Mouse (Mus musculus): ENCODE measurements at regions not wholly inside any gene's neighbourhood (a gene's known extent, or its start where the extent isn't known, plus 50 kb on each side); places are given as distances from the start of the nearest gene placed in this dataset.

DNA sequence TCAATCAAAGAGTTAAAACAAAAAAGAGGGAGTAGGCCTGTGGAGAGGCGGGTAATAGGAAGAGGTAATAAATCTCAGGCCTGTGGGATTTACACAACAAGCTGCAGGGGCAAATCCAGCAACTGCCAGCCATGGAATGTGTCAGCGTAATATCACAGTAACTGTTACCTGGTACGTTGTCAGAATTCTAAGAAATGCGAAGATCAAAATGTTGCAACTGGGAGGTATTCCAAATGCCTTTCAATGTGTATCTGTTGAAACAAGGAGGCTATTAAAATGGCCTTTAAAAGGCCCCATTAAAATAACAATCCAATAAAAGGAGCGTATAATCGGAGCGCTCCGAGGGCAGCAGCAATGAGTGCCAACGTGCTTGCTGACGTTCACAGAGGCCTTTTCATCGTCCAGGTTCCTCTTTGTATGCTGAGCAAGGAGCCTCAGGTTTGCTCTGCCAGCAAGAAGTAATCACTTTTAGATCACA is 205.7 kb upstream of the Hhip start:
- DNase-seq (ENCODE audit: low spot score in 2 of 2), result no peak

DNA sequence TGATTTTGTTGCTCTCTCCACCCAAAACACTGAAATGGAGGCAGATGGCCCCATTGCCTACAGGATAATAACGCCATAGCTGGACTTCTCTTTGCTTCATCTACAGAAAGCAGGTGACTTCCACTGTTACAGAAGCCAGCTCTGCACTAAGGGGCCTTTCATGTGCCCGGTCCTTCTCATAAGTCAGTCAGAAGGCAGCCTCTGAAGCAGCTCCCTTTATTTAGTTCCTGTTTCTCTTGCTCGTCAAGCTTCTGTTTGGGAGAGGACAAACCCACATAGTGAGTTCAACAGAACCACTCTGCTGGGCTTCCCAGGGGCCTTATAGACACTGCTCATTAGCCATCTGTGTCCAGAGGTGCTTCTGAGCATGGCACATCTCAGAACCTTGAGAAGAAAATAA is 205.1 kb upstream of the Hhip start:
- DNase-seq (ENCODE audit: low spot score in 2 of 2), result no peak

DNA sequence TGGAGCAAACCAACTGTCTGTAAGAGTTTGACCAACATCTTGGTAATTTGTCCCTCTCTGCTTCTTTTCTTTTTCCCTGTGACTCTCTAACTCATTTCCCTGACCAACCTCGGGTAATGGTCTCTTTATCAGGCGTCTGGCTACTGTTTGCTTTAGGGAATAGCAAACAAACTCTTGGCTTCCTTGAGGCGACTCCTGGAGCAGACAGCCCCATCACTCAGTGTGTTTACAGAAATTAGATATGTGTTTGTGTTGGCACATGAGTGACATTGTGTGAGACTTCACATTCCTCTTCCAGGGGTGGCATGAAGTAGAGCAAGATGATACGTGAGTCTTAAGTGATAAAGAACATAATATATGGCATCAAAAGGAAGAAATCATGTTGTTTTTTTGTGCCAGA is 195.7 kb upstream of the Hhip start:
- DNase-seq (ENCODE audit: low spot score in 2 of 2), result no peak

DNA sequence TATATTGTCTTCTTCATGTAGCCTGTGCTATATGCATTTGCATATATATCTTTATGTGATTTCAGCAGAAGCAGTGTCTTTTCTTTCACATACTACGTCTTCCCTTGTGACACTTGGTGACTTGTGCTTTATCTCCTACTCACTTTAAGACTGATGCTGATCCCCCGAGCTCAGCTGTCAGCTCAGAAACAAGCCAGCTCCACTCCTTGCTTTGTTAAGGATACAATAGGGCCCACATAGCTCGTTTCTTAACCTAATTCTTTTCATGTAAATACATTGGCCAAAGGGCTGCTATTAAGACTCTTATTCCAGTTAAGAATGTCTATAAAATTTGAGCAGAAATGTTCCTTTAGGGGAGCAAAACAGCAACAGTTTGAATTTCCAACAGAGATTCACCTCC is 193.8 kb upstream of the Hhip start:
- no peak for DNase-seq (ENCODE audit: low spot score in 2 of 2)

DNA sequence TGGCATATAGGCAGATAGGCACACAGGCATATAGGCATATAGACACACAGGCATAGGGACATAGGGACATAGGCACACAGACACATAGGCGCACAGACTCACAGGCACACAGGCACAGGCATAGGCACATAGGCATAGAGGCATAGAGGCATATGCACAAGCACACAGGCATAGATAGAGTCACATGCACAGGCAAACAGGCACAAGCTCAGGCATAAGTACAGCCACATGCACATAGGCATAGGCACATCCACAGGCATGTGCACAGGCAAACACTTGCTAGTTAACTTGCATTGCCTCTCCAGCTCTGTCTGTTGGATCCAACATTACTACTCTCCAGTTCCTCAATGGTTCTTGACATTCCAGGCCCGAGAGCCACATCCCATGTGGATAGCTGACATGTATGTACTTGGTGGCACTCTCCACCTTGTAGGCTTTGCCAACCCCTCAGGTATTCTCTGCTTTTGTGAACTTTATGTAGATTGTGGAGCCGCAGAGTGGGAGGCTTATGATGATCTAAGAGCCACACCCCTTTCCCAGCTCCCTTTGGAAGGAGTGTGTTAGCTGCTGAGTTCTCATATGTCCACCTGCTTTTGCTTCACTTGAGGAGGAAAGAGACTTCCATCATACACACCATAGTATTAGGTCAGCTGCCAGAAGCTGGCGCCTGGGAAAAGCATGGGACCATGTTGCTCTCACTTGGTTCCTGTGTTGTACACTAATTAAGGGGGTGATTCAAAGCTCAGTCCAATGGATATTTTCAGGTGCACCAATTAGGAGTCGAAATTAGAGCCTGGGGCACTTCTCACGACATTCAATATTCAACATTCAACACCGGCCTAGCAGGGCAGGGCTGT is 192.7 kb upstream of the Hhip start:
- no peak for DNase-seq (ENCODE audit: low spot score in 2 of 2)

DNA sequence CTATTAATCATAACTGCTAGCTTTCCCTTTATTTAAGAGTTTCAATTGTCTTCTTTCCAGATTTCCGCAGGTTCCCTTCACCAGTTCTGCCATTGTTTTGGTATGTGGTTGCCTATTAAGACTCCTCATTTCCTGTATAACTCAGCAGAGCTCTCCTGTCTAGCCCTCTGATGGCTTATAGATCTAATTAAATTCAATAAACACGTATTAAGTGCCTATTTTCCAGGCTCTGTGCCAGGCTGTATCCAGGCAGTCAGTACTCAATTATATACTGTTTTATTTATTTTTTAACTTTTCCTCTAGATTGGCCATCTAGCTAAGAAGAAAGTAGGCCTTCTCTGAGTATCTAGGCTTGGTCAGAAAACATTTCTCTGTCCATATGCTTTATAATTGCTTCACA is 192.0 kb upstream of the Hhip start:
- DNase-seq (ENCODE audit: low spot score in 2 of 2), result no peak

DNA sequence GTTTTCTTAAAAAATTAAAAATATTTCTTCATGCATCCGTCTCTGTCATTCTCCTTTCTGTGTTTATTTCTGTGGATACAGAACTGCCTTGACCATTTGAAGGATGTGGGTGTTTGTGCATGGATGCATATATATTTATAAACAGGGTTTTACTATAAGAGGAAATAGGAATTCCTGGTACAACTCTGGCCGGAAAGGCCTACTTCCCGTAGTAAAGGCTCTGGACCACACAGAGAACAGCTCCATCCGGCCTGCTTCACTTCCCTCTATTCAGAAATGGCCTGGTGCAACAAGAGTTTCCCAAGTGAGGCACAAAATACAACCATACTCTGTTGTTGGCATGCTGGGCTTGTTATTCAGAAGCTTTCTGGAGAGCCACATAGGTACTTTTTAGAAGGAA is 182.1 kb upstream of the Hhip start:
- no peak for DNase-seq (ENCODE audit: low spot score in 2 of 2)

DNA sequence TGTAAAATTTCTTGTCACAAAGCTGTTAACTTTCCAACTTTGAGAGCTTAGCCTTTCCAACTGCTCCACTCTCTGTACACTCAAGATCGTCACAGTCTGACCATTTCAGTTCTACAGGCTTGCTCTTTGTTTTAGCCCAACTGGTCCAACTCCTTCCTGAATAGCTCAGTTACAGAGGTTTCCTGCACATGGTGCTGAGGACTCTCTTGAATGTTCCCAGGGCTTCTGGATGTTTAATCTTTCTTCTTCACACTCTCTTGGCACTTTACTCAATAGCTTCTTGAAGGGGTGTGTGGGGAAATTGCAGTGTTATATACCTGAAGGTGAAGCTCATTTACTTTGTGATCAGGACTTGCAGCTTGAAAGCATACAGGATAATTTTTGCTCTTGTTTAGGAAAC is 152.6 kb upstream of the Hhip start:
- no peak for DNase-seq (ENCODE audit: low spot score in 2 of 2)

DNA sequence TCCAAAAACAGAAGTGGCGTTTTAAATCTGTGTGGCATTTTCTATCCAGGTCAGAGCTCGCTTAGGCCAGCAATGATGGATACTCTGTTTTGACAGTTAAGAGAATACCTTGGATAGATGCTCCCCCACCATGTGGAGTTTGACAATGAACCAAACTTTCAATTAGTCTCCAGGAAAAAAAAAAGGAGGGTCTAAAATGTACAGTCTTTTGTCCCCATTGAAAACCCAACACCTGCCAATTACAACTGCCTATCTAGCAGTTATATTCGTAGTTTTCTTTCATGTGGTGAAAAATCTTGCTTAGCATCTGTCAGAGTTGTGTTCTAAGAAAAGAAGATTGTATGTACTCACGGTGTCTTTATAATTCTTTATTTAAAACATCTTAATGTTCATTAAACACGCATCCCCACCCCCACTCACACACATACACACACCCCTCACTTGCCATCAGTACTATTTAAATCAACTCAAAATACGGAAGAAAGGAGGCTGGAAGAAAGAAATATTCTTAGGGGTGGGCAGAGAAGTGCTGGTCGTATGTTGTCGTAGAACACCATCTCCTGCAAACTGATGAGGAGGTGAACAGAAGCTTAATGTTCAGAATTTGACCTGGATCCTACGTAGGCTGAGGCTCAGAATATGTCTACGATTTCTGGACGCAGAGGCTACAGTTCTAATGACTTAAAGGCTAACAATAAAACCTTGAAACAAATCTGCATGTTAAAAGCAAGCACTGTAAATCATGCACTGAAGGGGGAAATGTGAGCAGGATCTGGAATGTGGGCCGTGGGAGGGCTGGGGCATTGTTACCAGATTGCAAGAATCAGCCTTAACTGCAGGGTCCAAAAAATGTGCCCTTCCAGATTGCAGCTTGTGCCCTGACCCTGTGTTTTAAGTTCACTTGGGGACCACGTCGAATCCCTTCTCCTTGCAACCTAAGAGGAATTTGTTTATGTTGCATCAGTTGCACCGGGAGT is 147.2 kb upstream of the Hhip start:
- no peak for DNase-seq (ENCODE audit: low spot score in 2 of 2)

DNA sequence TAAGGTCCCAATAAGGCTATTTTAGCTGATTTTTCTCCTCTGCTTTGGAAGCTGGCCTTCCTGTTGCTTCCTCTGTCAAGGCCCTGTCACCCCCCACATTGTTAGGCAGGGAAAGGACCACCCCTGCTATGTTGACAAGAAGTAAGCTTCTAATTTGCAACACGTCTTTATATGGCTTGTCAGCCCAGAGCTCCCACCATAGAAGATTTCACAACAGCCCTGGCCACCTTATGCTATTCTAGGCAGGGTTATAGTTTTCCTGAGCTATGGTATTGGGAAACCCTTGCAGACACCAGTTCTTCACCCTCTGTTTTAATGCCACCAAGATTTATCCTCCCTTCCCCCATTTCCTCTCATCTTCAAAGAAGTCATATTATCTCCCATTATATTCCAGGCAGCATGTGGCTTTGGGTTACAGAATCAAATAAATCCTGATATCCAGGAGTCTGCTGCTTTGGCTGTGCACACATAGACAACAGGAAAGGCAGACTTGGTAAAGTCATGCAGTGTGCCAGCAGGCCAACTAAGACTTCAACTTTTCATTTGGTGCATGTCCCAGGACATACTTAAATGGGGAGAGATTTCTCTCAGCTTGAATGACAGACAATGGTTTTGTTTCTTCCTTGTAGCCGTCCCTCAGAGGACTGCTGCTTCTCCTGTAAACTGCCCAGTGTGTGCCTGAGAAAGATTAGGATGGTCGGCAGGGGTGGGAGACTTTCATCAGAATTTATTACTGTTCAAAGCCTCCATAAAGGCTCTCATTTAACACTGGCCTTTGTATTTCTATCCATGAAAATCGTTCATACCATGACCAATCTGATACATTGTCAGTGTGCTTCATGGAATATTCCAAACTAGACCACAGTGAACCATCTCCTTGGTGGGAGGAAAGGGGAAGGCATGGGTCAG is 146.2 kb upstream of the Hhip start:
- DNase-seq (ENCODE audit: low spot score in 2 of 2), result no peak

DNA sequence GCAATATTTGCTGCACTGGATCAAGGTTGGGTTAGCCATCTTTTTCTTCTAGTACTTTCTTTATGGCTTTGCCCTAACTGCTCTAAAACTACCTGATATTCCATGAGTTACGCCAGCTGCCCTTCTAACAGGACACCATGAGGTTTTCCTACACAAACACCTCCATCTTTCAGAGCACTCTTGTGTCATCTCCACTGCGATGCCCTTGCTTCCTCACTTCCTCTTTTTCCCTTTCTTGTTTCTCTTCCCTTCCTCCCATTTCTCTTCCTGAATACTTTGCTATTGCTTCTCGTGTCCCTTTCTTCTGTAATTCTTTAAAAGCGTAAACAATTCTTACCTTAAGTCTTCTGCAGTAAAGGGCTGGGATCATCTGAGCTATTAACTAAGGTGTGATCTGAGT is 139.9 kb upstream of the Hhip start:
- no peak for DNase-seq (ENCODE audit: low spot score in 2 of 2)

DNA sequence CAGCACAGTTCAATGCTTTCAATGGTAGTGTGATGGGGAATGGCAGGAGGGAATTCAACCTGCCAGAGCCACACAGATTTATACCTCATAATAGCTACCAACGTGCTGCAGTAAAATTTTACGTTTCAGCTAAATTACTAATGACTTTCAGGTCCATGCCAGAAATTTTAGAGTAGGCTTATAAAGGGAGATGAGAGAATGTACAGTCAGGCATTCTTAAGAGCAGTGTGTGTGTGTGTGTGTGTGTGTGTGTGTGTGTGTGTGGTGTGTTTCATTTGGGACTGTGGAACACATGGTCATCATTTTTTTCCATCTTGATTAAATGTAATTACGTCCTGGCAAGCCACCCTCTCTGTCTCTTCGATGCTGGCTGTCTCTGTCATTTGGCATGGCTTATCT is 132.7 kb upstream of the Hhip start:
- DNase-seq (ENCODE audit: low spot score in 2 of 2), result no peak

DNA sequence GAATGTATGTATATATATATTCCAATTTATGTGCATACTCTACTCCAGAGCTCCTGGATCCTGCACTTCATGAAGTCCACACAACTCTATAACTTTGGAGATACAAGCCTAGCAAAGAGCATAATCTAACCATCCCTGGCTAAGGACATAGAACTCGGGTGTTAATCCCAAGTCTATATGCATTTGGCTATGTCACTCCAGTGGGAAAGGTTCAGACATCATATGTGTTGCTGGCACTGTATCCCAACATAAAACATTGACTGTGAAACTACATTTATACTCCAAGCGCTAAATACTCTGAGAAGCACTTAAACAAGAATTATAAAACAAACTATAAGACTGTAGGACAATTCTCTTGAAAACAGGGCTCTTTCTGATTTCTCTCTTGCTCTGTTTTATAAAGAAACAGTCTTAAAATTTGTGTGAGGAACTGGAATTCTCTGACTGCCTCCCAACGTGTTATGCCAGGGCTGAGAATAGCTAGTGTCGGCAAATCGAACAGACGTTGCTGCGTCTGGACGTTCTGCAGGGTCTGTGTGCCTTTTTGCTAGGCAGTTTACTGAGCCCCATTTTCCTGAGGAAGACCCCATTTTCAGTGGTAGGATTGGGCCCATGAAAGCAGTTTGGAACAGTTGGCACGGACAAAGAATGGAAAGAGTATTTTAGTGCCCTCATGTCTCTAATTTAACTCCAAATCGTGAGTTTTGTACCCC is 132.1 kb upstream of the Hhip start:
- DNase-seq (ENCODE audit: low spot score in 2 of 2), result no peak

DNA sequence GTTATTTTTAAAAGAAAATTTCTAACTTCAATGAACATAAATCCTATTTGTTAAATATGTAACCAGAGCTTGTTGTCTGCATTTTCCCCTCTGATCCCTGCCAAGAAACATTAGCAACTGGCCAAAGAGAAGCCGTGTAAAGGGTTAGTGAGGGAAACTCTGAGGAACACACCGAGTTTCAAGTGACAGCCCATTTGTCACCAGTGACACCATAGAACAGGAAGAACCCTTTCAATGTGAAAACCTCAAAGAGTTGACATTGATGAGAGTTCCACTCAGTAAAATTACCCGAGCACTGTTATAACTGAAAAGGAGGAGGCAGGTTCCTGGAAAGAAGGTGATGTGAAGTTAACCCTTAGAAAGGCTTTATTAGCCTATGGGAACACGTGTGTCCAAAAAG is 127.5 kb upstream of the Hhip start:
- DNase-seq (ENCODE audit: low spot score in 2 of 2), result no peak

DNA sequence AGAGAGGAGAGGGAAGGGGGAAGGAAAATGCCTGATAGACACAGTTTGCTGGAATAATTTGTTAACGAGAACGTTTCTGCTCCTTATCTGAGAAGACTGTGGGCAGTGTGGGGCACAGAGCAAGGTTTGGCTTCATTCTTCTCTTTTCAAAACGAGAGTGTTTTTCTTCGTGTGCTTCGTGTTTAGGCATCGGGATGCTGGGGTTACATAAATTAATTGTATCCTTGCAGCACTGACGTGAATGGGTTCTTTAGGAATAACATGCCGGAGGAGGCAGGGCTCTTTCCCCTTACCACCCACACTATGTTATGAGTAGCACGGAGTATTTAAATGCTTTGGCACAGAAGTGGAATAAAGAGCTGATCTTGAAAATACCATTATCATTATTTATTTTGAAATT is 110.9 kb upstream of the Hhip start:
- DNase-seq (ENCODE audit: low spot score in 2 of 2), result no peak

DNA sequence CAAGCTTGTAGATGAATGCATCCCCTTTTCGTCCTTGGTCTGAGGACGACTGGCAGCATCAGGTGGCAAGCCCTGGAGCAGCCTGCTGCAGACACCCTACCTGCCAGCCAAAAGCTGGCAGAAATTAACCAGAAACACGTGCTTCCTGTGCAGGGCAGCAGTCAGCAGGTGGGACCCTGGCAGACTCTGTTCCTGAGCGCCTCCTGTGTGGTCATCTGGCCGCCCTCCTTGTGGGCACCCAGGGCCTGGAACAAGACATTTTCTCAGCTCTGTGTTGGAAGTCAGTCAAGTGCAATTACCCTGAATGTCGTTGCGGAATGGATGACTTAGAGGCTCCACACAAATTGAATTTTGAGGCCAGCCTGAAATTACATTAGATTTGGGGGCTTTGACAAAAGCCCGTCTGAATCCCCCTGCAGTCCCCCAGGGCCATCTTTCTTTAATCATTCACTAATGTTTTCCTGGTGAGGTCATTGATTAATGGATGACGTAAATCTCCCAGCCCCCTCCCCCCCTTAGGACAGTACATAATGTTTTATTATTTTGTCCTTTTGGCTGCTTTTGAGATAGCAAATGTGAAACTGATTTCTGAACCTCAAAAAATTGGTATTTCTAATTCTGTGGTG is 91.8 kb upstream of the Hhip start:
- no peak for DNase-seq (ENCODE audit: low spot score in 2 of 2)

DNA sequence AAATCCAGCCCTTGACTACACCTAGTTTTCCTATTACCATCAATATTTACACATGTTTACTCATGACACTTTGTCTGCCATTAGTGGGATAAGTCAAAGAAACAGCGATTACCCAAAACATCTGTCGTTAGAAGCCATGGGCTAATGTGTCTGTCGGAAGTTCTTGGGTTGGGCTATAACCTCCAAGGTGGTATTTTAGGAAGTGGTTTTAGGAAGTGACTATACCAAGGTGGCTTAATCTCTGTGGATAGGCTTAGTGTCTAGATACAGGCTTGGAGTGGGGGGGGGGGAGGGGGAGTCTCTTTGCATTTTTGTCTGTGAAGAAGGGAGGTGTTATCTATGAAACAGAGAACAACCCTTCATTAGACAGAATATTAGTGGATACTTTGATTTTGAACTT is 90.1 kb upstream of the Hhip start:
- no peak for DNase-seq (ENCODE audit: low spot score in 2 of 2)

DNA sequence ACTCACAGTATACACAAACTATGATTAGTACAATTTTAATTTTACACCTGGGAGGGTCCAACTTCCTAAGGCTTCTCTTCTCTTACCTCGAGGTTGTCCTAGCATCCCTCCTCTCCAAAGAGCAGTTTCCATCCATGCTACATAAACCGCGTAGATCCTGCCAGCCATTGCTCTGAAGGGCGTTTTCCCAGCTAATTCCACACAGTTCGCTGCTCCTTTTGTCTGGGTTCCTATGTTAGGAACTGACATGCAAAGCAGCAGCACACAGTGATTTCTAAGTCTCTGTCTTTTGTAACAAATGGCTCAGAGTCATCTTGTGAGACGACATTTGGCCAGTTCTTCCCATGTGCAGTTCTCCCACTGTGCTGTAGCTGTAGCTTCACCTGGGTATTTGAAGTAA is 80.7 kb upstream of the Hhip start:
- no peak for DNase-seq (ENCODE audit: low spot score in 2 of 2)

DNA sequence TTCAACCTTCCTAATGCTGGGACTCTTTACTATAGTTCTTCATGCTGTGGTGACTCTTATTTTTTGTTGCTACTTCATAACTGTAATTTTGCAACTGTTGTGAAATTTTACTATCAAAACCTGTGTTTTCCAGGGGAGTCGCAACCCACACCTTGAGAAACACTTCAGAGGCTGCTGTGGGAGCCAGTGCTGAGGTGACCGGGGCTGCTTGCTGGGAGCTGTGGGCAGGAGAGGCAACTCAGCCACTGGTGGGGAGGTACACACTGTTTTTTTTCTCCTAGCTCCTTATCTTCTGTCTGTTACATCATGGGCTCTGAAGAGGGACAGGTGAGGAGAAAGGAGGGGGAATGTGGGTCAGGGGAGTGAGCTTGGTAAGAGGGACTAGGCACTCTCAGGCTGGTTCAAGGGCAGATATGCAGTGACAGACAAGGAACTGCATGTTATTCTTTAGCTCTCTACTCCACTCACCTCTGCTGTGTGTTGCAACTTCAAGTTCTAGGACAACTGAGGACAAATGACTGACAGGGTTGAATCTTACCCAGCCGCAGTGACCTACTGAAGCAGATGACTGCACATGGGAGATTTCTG is 62.7 kb upstream of the Hhip start:
- DNase-seq (ENCODE audit: low spot score in 2 of 2), result no peak

DNA sequence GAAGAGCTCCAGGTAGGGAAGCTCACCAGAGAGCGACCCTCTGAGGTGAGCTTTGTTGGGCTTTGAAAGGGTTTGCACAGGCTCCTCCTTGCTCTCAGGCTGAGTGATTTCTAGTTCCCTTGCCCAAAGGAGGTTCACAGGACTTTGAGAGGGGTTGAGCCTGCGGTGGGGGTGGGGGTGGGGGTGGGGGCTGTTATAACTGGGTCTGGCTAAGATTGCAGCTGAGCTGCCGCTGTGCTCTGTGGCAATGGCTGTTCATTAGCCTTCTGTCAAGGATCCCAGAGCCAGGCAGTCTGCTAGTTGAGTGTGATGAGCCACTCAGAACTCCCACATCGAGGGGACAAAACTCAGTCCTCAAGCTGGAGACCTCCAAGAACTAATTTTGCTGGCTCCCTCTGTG is 59.5 kb upstream of the Hhip start:
- DNase-seq (ENCODE audit: low spot score in 2 of 2), result no peak
